Mouse (Mus musculus) adrenal gland, postnatal 25 days (tissue): ENCODE results near the gene Gm6096. TPM values are rescaled to one million over a fixed set of nuclear protein-coding genes. Genes with fewer than 3 reads are reported as not detected.
"Not testable (repeated sequence)": the region's sequence is repeated elsewhere in the genome, so short reads cannot be mapped to it uniquely, and the experiment has no call there.

Experiments used
- DNase-seq: peaks from one replicate; pipeline ENCODE4 v3.0.0; 2021; ENCODE audit warnings: mixed read lengths
- long read RNA-seq: library from polyadenylated mRNA; stranded (forward); transcript quantifications from one replicate; pipeline ENCODE4 v2.0.0, GENCODE M21; 2021
- total RNA-seq: library from RNA; stranded (reverse); gene quantifications from 2 replicates; pipeline ENCODE4 v1.2.3, GENCODE M21; 2021

Gene Gm6096
- total RNA-seq, result not detected in 2 replicates
- long read RNA-seq, partial matches to known transcripts, result 0 of 1 reads
- long read RNA-seq, other reads (novel, unspliced or antisense), result 0 of 1 reads

DNA sequence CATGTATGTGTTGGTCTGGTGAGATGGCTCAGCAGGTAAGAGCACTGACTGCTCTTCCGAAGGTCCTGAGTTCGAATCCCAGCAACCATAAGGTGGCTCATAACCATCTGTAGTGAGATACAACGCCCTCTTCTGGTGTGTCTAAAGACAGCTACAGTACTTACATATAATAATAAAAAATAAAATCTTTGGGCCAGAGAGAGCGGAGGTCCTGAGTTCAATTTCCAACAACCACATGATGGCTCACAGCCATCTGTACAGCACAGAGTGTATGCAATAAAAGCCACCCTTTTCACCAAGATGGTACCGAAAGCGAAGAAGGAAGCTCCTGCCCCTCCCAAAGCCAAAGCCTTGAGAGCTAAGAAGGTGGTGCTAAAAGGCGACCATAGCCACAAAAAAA is at the start of gene Gm6096:
TSS of gene Gm6096 (plus strand) at position 301 of the 400 bp plus-strand sequence.
- DNase-seq, result no peak

DNA sequence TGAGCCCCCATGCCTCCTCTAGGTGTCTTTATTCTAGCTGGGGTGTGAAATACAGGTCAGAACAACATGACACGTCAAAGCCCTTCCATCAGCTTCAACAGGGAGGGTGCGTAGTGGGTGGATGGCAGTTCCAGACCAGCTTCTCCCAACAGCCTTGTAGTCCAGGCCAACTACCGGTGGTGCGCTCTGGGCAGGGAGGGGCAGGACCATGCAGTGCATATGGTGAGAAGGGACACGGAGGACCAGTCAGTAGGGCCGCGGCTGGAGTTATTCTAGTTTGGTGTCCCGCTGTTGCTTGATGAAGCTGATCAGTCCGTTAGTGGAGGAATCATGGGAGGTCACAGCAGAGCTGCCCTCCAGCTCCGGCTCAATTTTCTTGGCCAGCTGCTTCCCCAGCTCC is 48.7 kb upstream of the Gm6096 start:
- DNase-seq, result not testable (repeated sequence)

DNA sequence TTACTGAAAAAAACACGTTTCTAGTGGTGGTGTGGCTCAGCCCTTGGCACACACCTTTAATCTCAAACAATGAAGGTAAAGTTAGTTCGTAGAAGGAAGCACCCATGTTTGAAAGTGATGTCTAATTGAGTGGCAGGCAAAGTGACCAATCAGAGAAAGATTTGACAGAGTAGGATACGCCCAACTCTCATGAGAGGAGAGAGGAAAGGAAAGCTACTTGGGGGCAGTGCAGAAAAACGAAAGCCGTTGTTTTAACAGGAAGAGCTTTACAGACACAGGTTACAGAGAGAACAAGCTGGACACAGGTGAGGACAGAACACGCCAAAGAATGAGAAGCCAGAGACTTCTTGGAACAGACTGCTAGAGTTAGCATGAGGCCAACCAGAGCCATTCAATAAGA is 44.5 kb upstream of the Gm6096 start:
- DNase-seq, result no peak

DNA sequence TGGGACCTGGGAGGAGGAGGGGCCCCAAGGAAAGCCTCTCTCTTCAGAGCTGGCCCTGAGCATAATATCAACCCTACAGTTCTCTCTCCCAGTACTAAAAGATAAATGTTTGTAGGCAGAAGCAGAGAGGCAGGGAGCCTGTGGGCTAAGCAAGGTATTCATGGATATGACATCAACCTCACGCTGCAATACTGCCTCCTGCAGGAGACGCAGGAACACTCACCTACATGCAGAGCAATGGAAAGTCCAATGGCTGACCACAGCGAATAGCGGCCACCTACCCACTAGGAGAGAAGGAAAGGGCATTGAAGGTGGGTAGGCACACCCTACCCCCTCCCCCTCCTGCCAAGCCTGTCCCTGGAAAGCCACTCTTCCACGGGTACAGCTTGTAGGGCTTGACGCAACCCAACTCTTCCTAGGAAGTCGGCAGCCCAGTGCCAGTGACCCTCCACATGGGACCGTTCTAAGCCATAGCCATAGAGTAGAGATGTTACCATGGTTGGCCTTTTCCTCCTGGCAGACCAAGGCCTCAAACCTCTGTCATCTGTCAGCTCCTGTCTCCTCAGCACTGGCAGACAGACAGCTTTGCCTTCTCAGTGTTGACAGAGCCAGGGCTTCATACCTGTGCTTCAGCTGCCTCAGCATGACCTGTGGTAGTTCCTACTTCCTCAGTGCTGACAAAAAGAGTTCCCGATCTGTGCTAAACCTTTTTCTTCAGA is 42.7 kb upstream of the Gm6096 start:
- no peak for DNase-seq

DNA sequence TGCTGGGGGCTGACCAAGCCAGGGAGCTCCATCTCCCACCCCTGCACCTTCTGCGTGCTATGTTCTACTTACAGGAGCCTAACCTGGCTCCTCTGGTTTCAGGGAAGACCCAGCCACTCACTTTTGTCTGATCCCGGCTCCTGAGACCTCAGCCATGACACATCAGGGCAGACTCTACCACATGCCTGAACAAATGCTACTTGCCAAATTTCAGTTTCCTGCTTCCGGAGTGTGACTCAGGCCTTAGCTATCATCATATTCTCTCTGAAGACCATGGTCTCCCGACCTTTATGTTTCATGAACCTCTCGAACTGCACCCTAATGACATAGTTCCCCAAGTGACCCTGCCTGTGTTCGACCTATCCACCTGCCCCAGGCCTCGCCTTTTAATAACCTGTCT is 37.6 kb upstream of the Gm6096 start:
- no peak for DNase-seq

DNA sequence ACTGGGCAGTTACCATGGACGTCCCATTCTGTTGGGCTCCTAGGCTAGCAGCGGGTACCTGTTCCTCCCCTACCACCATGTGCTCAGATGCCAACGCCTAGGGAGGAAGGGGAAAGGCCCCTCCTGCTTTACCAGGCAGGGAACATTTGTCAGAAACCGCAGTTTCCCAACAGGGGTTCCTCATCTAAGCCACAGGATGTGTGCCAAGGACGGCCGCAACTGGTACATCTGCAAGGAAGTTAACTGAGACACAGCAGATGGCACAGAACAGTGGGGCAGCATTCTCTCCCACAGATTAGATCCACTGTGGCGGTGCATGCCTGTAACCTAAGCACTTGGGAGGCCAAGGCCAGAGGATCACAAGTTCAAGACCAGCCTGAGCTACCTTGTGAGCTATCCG is 36.2 kb upstream of the Gm6096 start:
- no peak for DNase-seq

DNA sequence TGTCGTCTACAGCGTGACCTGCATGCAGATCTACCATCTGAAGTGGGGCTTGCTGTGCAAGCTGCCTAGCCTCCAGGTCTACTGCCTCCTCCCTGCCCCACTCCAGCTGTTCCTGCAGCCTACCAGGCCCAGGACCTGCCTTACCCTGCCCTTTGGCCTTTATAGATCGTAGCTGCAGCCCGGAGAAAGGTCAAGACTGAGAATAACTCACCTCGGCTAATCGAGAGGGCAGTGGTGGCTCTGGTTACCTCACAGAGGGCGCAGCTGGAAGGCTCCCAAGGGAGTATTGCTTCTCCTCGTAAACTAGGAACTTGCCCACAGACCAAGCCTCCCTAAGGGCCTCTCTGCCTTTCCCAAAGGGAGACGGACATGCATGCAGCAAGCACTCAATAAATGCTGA is 35.4 kb upstream of the Gm6096 start:
- DNase-seq, result no peak

DNA sequence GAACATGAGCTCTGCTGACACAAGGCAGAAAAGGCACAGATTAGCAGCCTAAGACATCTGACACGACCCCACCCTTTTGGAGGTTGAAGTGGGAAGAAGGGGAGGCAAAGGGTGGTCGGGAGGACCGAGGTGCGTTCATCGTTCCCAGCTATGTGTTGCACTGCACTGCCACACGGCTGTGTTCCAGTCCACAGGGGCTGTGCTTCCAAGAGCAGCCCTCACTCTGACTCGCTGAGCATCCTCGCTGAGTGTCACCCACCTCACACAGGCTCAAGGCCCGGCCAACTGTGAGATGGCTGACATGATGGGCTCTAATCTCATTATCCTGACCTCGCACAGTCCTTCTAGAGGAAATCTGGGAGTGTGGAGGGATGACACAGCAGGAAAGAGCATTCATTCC is 34.4 kb upstream of the Gm6096 start:
- DNase-seq, result no peak

DNA sequence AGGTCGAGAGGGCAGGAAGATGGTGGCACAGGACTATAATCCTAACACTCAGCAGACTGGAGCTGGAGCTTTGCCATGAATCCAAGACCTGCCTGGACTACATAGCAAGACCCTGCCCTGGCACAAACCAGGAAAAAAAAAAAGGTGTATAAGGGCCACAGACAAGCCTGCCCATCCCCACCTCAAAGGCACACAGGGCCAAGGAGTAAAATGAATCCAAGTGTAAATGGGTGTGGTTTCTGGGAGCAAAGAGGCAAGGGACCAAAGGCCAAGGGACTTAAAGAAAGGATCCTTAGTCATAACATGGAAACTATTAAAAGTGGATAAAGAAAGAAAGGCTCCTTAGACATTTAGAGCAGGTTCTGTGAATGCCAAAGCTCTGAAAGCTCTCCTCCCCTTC is 32.3 kb upstream of the Gm6096 start:
- DNase-seq, result no peak

DNA sequence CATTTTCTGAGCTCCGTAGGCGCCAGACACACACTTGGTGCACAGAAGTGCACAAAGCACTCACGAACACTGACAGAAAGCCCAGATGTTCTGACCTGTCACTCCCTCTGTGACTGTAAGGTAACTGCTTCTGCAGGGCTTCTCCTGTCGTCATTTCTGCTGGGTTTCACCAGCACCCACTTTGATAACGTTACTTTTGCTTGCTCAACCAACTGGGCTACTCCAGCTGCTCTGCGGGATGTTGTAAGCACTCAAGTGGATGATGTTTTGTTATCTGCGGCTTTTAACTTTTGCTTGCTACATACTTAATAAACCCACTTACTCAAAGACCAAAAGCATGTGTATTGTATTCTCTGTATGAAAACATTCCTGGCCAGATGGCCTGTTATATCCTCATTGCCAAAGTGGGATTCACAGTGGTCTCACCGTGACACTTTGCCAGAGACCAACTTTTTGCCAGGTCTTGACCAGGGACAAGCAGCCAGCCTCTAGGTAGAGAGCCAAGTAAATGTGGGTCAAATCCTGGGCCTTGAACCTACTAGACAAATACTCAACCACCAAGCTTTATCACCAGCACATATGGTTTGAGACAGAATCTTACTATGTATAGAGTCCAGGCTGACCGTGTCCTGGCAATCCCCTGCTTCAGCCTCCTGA is 29.1 kb upstream of the Gm6096 start:
- DNase-seq, result no peak

DNA sequence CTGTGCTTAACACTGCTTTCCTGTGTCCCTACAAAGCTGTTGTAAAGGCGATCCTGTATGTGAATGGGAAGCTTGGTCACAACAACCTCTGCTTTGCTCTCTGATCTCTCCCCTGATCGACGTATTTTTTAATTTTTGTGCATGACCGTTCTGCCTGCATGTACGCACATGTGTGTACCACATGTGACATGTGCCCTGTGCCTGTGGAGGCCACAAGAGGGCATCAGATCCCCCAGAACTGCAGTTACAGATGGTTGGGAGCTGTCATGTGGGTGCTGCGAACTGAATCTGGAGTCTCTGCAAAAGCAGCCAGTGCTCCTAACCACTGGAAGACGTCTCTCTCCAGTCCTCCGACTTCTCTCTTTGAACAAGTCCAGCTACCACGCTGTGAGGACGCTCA is 28.5 kb upstream of the Gm6096 start:
- DNase-seq, result no peak

DNA sequence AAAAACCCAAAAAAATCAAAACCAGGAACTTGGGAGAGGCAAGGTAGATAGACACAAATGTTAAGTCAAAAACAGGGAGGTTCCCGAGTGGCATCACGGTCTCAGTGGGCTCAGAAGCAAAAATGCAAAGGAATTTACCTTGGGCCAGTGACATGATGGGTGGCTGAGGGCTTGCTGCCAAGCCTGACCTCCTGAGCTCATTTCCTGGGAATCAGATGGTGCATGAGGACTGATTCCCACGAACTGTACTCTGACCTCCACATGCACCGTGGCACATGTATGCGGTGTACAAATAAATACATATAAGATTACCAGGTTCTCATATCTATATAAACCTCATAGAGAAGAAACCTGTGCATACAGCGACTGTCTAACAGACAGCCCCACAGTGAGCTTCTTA is 26.5 kb upstream of the Gm6096 start:
- peak; percentile 31 for DNase-seq

DNA sequence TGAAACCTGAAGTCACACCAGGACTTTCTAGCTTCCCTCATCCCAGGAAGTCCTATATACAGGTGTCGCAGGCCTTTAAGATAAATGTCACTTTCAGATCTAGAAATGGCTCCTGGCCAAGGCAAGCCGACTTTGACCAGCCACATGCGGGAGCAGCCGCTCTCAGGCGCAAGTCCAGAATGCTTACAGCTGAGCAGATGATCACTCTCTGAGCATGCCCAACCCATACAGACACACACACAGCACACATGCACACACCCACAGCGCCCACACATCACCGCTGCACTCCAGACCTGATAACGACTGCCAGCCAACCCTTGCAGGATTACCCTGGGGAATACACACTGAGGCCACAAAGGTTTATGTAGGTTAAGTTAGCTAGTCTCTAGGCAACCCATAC is 24.8 kb upstream of the Gm6096 start:
- DNase-seq, result no peak

DNA sequence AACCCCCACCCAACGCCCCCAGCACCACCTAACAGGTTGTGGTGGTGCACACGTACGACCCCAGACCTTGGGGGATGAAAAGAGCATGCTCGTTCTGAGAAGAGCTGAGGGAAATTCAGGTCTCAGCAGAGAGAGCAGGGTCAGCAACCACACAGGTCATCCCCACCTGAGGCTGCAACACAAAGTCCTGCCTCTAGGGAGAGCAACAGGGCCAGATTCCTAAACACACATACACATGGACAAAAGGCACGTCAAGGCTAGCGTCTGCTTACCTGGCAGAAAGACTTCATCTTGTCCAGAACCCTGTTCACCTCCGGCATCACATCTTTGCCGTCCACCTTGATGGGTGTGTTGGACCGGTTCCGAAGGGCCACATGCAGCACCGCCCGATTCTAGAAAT is 24.0 kb upstream of the Gm6096 start:
- no peak for DNase-seq

DNA sequence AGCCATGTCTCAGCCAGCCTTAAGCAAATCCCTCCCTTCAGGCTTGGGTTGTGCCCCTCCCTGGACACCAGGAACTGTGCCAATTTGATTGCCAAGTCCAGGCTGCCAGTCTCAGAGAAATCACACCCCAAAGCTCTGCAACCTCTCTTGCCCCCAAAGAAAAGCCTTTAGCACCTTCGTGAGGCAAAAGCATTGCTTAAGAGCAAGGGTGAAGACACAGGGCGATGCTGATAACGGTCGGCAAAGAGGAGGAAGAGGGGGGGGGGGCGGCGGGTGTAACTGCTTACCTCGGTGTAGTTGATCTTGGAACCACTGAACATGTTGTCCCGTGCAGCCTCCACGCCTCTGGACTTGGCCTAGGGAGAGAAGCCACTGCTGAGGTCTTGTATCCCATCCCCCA is 22.2 kb upstream of the Gm6096 start:
- no peak for DNase-seq

DNA sequence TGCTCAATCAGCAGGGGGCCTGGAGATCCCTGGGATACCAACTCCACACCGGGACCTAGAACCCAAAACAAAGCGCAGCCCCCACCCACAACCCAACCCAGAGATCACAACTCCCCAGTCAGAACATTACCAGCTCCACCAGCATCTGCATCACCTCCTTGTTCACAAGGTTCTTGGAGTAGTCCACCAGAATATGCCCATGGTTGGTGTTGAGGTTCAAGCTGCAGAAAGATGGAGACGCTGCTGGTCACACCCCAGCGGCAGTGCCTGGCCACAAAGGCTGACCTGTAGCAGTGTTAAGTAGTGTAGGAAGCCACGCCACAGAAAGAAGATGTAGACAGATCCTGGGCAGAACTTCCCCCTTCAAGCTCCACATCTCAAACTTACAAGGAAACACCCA is 21.7 kb upstream of the Gm6096 start:
- DNase-seq, result no peak

DNA sequence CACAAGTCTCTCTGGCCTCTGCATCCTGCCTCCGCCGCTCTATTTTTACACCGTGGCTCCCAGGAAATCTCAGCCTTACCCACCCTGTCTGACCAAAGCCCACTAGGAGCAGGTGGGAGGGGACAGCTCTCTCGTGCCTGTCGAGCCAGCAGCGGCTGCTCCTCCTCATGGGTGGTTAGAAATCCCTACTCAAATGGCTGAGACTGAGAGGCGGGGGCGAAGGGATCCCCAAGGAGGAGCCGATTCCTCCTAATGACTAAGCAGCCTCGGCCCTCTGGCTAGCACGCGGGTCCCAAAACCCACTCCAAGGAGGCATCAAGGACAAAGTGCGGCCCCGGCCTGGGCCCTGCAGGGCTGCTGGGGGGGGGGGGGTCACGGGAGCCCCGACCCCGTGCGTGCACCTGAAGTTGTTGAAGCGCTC is 21.1 kb upstream of the Gm6096 start:
- peak; percentile 42 for DNase-seq

DNA sequence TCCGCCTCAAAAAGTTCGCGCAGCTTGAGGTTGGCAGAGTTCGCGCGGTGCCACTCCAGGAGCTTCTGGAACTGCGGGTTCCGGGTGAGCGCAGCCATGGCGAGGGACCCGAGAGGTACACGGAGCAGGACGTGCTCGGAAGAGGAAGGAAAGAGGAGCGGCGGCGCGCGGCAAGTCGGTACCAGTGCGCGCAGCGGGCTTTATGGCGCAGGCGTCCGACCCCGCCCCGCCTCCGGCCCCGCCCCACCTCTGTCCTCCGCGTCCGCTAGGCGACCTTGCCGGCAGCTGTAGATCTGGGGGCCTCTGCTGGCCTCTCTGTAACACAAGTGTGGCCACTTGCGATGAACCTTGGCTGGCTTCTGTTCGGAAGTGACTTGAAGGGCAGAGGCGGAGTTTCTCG is 20.7 kb upstream of the Gm6096 start, which contains the start of gene Gpi1:
TSS of gene Gpi1 (minus strand) at position 221 of the 400 bp plus-strand sequence.
- peak; percentile 85 for DNase-seq

DNA sequence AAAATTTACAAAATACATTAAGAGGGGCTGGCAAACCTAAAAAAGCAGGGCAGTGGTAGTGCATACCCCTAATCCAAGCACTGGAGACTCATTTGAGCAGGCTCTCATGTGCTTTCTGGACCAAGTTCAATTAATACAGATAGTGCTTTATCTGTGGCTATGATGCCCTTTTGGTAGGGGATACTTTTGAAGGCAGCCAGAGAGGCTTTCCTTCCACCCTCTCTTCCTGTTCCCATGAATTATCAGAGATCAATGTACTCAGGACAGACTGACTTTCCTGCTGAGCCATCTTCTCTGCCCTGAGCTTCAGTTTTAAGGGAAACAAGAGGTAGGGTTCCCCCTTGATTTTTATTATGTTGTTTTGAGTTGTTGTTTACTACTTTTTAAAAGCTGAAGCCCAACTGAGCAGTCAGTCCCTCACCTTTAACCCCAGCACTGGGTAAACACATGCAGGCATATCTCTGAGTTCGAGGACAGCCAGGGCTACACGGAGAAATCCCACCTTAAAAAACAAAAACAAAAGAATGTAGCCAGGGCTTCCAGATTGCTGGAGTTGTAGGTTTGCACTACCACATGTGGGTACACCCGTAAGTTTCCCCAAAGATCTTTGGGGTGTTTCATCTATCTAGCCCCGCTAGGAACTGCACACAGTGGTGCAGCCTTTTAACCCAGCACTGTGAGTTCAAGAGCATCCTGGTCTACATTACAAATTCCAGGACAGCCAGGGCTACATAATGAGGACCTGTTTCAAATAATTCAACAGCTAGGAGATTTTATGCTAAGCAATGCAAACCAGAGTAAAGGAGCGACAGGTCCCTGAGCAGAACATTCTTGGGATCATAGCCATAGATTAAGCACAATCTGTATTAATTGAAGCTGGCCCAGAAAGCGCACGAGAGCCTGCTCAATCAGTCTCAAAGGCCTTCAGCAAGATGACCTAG is 17.8 kb upstream of the Gm6096 start:
- no peak for DNase-seq

DNA sequence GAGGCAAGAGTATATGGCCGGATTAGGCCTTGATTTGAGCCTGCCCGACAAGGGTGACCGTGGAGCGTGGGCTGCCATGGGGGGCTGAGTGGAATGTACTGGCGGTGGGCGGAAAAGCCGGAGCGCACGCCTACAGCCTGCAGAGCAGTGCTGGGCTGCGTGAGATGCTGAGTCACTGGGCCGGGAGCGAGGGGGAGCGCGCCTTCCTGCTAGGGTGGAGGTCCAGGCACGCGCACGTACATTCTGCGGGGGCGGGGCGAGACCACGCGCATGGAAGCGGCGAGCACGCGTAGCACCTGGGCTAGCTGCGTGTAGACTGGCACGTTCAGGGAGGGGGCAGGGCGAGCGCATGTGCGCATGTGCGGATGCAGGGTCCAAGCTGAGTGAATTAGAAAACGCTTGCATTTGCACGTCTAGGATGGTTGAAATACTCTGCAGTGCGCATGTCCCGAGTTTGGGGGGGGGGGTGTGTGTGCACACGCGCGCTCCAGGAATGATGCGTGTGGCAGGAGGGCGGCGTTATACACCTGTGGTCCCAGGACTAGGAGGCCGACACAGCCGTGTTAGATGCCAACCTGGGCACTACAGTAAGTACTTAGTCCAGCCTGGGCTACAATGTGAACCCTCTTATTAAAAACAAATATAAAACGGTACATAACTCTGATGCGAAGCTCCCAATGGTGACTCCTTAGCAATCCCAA is 16.8 kb upstream of the Gm6096 start:
- DNase-seq, result peak; percentile 99

DNA sequence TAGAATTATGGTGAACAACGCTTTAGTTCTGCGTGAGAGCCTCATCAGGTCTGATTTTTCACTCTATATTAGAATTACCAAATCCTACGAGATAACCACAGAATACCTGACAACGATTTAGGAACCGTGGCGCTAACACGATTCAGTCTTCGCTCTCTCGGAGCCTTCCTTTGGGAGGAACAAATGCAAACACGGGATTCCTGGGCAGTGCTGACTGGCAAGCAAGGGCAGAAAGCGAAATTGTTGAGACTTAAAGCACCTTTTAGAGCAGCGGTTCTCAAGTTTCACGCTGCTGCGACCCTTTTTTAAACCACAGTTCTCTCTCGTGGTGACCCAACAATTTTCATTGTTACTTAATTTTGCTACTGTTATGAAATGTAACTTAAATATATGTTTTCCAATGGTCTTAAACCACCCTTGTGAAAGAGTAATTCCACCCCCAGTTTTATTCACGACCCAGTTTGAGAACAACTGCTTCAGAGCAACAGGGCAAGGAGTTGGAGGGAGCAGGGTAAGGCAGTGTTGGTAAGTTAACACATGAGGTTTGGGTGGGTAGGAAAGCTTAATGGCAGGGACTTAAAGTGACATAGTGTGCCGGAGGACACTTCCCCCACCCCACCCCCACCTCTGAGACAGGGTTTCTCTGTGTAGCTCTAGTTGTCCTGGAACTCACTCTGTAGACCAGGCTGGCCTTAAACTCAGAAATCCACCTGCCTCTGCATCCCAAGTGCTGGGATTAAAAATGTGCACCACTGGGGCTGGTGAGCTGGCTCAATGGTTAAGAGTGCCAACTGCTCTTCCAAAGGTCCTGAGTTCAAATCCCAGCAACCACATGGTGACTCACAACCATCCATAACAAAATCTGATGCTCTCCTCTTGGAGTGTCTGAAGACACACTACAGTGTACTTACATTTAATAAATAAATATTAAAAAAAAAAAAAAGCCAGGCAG is 16.0 kb upstream of the Gm6096 start:
- DNase-seq, result no peak
